Mouse (Mus musculus) adrenal gland, adult 8-10 months (tissue): ENCODE results near the gene Ncaph2. TPM values are rescaled to one million over a fixed set of nuclear protein-coding genes. Genes with fewer than 3 reads are reported as not detected.

Experiments used
- DNase-seq: peaks from one replicate; pipeline ENCODE4 v3.0.0; 2022
- total RNA-seq, 4 experiments: library from RNA; stranded (reverse); gene quantifications; 2 replicates each; pipeline ENCODE4 v1.2.4; 2022

Gene Ncaph2
- 10 to 100 TPM; 79.1 to 93.1 (median 87.8) TPM for total RNA-seq

DNA sequence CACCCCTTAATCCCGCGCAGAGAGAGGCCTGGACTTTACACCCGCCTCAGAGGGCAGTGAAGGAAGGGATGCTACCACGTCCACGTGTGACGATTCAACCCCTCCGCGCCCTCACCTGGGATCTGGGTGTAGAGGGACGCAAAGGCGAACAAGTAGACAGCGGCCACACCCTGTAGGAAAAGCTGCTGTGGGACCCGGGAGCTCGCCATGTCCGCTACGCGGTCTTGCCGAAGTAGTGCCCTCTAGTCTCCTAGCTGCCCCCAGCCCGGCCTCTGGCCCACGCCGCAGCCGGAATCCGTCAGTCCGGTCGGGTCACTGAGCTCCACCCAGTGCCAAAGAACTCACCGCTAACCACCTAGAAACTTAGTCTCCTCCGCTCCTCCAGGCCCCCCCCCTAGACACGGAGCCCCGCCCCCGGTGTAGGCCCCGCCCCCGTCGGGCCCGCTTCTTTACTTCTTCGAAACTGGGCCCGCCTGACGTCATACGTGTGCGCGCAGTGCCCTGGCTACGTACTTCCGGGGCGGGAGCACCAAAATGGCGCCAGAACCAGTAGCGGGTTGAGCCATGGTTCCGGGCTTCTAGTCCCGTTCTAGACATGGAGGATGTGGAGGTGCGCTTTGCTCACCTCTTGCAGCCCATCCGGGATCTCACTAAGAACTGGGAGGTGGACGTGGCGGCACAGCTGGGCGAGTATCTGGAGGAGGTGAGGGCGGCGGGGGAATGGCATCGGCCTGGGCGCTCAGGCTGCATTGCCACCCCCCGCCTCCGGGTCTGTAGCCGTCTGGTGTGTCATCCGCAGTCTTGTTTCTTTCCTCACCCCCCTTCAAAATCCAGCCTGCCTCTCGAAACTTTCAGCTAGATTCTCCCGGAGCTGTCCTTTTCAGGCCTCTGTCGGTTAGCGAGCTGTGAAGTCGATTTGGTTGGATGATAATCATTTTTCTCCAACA lies at the start of gene Ncaph2, which contains the start of gene Lmf2:
Ncaph2 (plus strand) TSS at position 479 of the 947 bp plus-strand sequence.
Lmf2 (minus strand) TSS at position 419 of the 947 bp plus-strand sequence.
- peak; percentile 94 for DNase-seq

DNA sequence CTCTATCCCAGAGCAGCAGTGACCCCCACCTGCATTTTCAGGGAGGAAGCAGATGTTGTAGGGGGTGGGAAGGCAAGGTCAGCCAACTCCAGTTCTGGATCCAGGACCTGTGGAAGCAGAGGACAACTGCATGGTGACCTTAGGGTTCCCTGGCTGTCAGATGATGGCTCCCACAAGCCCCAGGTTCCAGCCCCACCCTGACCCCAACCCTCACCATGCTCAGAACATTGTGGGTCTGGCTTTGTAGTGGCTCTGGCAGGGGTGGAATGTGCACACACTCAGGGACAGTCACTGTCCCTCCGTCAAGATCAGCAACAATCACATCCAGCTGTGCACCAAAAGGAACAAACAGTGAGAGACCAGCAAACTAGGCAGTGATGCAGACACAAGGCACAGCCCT lies 49.6 kb upstream of the Ncaph2 start:
- DNase-seq, result no peak

DNA sequence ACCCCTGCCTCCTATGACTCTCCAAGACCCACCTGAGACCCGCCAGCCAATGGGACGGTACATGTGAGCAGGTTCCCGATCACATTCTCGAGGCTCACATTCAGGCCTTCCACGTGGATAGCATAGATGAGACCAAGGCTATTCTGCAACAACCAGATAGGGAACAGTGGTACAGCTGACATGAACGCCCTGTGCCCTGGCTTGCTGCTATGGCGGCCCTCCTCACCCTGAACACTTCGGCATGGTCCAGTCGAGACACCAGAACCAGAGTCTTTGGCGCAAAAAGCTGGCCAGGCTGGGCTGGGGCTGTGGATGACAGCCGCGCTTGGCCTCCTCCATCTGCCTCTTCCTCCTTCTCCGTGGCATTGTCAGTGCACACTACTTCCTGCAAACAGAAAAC lies 48.1 kb upstream of the Ncaph2 start:
- DNase-seq, result no peak

DNA sequence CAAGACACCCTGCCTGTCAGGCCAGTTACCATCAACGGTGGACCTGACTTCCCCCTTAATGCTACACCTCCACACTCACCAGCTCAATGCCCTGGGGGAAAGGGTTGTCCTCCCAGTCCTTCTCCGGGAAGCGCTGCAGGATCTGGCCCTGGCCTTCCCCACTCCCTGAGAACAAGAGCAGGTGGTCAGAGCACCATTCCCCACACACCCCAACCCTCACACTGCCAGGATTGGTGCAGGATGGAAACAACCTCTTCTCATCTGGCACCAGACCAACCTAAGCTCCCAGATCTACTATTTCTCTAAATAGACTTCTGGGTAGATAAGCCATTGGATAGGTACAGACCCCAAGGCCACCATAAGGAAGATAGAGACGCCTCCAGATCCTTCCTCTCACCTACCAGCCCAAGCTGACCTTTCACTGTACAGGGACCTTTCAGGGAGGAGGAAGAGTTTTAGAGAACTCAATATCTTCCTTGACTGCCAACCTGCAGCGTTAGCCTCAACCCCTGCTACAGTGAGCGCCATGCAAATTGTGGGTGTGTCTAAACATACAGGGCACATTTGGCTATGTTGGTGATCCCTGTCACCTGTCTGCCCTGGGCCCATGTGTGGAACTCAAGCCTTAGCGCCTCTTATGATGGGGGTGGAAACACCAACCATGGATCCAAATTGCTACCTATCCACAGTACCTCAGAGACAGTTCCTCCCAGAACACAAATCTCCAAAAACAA lies 46.9 kb upstream of the Ncaph2 start:
- no peak for DNase-seq

DNA sequence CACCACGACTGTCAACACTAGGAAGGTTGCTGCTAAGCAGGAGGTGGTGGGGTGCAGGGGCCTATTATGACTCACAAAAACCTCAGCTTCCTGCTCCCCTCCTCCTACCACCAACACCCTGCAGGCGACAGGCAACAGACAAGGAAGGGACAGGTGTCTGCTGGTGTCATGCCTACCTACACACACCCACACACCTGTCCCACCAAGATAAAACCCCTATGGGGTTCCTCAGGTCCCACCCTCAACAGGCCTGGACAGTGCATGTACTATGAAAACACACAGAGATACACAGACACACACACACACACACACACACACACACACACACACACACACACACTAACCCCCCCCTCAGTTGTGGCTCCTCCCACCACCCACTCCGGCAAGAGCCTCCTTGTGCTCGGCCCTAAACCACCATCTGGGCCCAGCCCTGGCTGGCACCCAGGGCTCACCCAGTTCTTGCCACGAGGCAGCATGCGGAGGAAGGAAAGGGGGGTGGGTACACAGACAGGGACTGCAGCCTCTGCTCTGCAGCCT lies 45.5 kb upstream of the Ncaph2 start:
- no peak for DNase-seq

DNA sequence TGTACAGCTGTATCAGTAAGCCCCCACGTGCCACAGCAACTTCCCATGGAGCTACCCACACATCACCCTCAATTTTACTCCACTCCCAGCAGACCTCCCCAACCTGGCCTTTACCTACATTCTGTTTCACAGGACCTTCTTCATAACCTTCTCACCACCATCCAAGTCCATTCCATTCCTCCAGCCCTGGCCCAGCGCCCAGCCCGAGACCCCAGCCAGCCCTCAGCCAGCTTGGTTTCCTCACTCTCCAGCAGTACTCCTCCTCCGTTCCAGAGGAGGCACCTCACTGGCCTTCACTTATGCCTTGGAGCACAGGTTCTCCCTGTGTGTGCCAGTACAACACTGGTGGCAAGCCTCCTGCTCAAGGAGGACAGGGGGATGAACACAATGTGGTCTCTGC lies 42.2 kb upstream of the Ncaph2 start:
- DNase-seq, result no peak

DNA sequence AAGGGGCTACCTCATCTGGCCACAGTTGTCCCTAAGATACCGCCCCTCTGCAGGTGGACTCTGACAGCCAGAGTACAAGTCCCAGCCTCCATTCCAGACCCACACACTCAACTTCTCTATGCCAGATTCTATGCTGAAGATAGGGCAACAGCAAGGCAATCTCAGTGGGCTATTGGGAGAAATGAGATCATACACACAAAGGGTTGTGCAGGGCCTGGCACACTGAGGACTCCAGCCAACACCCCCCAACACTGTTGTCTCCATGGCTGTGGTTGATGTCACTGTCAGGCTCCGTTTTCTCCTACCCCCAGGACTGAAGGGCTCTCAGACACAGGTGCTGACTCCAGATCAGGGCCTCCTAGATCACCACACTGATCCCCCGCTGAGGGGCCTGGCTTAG lies 41.4 kb upstream of the Ncaph2 start:
- DNase-seq, result no peak

DNA sequence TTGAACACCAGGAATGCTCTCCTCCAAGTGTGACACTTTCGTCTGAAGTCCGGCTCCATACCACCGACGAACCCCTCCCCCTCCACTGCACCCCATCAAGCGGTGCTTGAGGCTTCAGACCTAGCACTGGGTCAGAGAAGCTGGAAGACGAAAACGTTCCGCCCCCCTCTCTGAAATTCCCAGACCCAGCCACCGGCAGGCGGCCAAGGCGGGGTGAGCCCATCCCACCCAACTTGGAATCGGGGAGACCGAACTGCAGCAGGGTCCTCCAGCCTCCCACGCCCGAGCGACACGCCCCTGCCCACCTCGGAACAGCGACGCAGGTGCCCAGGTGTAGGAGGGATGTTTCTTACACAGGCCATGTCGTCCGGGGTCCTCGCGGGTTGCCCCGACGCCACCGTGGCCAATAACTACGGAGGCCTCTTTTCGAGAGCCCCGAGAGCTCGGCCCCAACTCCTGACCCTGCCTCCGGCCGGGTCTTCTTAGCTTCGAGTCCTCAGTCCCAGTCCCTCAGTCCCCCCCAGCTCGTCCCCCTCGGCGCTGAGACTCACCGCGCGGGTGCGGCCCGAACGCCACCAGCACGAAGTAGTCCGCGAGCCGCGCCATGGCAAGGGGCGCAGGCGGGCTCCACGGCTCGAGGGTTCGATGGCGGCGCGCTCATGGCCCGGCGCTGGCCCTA lies 40.9 kb upstream of the Ncaph2 start:
- peak; percentile 19 for DNase-seq

DNA sequence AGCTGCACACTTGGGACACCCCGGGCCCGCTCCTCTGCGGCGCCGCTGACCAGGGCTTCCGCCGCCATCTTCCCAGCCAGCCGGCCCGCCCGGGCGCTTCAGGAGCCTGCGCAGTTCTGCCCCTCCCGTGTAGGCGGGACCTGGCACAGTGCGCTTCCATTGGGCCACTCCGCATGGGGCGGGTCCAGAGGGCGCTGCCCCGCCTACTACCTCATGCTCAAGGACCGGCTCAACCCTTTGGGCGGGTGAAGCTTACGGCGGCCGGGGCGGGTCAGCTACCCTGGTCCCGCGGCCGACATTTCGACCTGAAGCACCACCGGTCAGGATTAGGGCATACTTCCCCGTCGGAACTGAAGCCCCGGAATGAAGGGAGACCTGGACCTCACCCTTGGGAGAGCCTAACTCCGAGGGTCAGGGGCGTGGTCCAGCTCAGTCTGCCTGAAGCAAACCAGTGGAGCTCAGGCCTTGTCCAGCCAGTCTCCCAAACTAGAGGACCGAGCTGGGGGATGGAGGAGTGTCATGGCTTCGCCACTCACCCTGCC lies 40.3 kb upstream of the Ncaph2 start, which contains the start of gene Sbf1:
Sbf1 (minus strand) TSS at position 122 of the 542 bp plus-strand sequence.
- peak; percentile 98 for DNase-seq

DNA sequence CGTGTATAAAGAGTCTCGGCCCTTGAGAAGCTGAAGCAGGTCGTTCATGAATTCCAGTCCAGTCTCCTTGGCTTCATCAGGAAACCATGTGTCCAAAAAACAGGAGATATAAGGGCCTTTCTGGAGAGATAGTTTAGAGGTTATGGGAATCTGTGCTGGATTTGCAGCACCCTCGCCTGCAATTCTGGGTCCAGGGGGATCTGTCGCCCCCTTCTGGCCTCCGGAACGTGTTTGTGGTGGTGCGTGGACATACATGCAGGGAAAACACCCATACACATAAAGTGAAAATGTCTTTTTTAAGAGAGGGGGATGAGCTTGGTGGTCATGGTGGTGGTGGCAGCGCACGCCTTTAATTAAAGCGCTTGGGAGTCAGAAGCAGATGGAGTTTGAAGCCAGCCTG lies 39.4 kb upstream of the Ncaph2 start:
- DNase-seq, result no peak

DNA sequence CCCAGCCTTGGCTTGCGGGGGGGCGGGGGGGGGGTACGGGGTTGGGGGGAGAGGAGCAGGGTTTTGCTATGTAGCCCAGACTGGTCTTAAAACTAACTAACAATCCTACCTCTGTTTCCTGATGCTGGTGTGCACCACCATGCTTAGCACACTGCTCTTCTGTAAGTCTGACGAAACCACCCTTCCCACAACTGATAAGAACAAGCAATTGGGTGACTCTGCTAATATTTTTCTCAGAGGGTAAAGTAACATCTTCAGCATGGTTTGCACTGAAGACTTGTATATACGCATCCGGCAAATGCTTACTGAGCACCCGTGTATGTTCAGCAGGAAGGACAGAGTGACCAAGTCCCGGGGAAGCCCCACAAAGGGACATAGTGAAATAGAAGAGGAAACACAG lies 34.3 kb upstream of the Ncaph2 start:
- DNase-seq, result no peak

DNA sequence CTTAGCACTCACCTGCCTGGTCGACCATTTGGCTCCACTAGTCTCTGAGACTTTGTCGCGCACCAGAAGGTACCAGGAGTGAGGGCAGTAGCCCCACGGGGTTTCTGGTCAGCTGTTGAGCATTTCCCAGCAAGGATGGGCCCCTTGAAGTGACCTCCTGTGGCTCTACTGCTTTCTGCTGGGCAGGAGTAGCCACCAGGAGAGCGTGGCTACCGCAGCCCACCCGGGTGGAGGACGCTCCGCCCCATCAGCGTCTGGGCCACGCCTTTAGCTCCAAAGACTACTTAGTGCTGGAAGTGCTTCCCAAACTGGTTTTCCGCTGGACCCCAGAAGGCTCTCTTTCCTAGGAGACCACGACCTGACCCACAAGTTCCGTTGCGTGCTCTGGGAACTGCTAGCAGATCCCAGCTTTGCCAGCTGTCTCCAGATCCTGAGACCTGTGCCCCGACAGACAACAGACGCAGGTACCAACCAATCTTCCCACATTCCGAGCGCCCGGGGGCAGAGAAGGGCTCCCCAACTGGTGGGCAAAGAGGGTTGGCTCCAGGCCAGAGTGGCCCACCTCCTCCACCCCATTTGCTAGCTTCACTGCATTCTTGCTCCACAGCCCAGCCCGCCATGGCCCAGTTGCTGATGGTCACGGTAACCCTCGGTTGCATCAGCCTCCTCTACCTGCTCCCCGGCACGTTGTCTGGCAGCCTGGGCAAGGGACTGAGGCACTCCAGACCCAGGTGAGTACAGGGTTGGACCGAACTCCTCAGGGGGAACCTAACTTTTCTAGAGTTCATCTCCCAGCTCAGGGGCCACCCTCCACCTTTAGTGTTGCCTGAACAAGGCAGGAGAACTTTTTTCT lies 32.6 kb upstream of the Ncaph2 start, which contains the start of gene Adm2:
Adm2 (plus strand) TSS at position 51 of the 853 bp plus-strand sequence.
- DNase-seq, result no peak

DNA sequence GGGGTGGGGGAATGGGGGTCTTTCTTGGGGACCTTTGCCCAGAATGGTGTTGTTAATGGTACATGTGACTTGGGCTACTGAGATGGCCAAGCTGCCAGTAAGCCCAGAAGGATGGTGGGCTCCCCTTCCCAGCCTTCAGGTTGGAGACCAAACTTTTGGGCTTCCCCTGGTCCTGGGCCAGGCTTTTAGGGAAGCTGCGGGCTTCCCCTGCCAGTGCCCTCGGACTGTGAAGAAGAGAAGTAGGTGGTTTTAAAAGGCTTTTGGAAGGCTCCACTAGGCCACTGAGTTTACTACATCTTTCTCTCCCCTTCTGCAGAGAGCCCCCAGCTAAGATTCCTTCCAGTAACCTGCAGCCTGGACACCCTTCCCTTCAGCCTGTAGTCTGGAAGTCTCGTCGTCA lies 31.9 kb upstream of the Ncaph2 start:
- DNase-seq, result no peak

DNA sequence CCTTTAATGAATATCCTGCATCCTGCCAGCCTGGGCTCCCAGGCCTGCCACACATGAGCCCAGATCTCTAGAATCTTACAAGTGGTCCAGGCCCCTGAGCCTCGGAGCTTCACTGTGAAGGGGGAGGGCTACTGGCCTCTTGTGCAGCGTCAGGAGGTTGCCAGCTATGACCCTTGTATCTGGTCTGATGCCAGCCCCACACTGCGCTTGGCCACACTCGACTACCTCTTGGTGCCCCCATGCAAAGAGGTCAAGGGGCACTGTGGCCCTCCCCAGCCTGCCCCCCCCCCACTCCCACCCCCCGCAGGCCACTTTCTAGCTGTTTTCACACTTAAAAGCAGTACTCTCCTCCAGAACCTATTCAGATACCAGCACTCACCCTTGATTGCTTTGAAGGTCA lies 29.1 kb upstream of the Ncaph2 start:
- DNase-seq, result no peak

DNA sequence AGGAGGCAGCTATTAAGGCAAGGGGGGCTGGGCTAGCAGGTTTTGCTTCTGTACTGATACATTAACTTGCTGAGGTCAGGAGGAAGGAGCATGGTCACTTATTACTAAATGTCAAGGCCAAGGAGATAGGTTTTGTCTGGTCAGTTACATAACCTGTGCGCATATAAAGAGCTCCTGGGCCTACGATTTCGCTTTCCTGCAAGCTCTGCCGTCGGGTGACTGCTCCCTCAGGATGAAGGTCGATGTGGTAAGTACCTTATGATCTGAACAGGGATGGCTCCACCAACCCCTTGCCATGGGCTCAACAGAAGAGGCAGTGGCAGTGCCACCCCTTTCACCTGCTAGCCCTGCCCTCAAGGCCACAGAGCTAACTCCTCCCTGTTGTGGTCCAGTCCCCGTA lies 21.2 kb upstream of the Ncaph2 start, which contains the start of gene Miox:
Miox (plus strand) TSS at position 128 of the 400 bp plus-strand sequence.
- no peak for DNase-seq

DNA sequence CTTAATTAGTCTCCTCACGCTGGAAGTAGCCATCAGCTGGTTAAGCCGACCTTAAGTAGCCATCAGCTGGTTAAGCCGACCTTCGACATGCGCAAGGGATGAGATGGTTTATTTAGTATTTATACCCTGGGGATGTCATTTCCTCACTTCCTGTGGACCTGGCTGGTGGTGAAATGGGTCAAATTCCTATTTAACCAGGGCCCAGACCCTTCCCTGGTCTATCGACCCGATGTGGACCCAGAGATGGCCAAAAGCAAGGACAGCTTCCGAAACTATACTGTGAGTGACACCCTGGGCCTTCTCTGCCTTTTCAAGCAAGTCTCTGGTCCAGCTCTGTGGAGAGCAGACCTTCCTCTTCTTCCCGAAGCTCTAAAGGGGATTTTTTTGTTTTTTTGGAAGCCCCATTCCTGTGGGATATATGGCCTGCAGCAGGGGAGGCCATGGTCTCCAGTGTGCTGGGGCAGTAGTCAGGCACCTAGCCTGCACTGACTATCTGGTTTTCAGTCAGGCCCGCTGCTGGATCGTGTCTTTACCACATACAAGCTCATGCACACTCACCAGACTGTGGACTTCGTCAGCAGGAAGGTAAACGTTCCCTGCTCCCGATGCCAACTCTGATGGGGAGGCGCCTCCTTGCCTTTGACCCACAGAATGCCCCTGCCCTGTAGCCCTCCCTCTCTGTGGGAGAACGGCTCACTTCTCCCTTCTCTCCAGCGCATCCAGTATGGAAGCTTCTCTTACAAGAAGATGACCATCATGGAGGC lies 20.6 kb upstream of the Ncaph2 start:
- DNase-seq, result no peak

DNA sequence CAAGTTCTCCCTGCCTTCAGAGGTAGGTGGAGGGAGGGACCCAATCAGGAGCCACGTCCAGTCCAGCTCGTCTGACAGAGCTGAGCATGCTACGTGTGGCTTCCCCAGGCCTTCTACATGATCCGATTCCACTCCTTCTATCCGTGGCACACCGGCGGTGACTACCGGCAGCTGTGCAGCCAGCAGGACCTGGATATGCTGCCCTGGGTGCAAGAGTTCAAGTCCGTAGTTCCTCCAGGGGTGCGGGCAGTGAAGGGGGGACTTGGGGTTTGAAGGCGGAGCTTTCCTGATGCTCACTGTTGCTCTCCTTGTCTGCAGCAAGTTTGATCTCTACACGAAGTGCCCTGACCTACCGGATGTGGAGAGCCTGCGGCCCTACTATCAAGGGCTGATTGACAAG lies 19.1 kb upstream of the Ncaph2 start:
- DNase-seq, result no peak

DNA sequence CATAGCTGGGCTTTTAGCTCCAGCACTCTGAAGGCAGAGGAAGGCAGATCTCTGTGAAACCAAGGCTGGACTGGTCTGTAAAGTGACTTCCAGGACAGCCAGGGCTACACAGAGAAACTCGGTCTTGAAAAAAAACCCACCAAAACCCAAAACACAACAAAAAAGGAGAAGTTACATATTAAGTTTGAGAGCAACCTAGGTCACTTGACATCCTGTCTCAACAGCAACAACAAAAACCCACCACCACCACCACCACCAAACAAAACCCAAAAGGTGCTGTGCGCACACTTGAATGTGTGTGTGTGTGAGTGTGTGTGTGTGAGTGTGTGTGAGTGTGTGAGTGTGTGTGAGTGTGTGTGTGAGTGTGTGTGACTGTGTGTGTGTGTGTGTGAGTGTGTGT lies 15.8 kb upstream of the Ncaph2 start:
- DNase-seq, result no peak

DNA sequence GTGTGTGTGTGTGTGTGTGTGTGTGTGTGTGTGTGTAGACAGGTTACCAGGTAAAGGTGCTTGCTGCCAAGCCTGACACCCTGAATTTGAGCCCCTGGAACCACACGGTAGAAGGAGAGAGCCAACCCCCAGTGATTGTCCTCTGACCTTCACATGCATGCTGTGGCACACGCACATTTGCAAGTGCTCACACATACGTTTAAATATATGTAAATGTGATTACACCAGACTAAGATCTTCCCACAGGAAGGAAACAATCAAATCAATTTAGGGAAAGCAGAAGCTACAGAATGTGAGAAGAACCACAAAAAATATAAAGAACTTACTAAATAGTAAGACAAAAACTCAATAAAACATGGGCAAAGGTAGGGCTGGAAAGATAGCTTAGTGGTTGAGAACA lies 15.4 kb upstream of the Ncaph2 start:
- no peak for DNase-seq

DNA sequence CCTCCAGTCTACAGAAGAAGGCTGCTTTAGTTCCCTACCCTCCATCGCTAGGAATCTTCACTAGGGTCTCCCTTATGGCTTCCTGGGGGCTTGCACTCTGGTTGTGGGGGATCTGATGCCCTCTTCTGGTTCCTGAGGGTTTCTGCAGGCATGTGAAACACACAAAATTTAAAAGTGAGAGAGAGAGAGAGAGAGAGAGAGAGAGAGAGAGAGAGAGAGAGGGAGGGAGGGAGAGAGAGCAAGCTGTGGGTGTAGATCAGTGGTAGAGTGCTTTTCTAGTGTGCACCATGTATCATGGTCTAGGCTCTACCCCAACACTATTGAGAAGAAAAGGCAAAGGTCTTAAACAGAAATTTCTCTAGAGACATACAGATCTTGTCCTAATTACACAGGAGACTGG lies 13.8 kb upstream of the Ncaph2 start:
- no peak for DNase-seq
